Mouse (Mus musculus): Measurements from ENCODE around the gene Hsp90aa1.

- TF ChIP-seq CTCF (conservative IDR thresholded peaks at IDR 0.05 in 1 of 2, IDR thresholded peaks at IDR 0.05 in 1 of 2; ENCODE audit: low read depth in 2 of 2, low read length in 2 of 2) (peak; percentile 23 to 49; a peak in 3 of 4 replicates), ZKSCAN1 (IDR thresholded peaks at IDR 0.05; ENCODE audit: borderline replicate concordance, low read depth, low read length) (no peak), NELFE (IDR thresholded peaks at IDR 0.05; ENCODE audit: low read depth, low read length) (no peak), POLR2A (IDR thresholded peaks at IDR 0.05; ENCODE audit: low read depth, low read length) (no peak), HCFC1 (IDR thresholded peaks at IDR 0.05; ENCODE audit: low read depth, low read length) (no peak)
Observed at GRCm38 (mm10) chr12:110713784-110714183, 11.3 kb upstream of the Hsp90aa1 start.

Data from CH12.LX (cell line).